Mouse (Mus musculus): ENCODE measurements around the gene Fam189a1. TPM values are rescaled to one million over a fixed set of nuclear protein-coding genes. Genes with fewer than 3 reads are reported as not detected.

Gene Fam189a1
- polyA plus RNA-seq, 1 experiment from 2014 or later, result 0.27 TPM

DNA sequence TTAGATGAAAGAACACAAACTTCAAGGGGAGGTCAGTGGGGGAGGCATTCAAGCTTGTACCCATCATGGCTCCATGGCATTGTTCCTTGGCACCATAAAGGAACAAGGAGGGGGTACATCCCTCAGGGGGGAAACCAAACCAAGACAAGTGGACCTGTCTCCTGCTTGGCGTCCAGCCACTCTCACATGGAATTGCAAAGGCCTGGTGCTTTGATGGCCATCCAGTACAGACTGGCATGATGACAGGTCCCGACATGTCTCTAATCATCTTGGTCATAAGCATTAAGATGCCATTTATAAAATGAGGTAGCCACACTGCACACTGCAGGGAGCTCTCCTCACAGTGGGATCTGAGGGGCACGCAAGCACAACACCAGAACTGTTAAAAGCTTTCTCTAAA lies 41.0 kb downstream of the Fam189a1 start:
- H3K9me3 ChIP-seq (ENCODE audit: control insufficient read depth, low read length), result no peaks in the 10 kb centered on the region
- no peak overlapping the region for H3K9ac ChIP-seq (ENCODE audit: low read depth, low read length)
- no peak overlapping the region for H3K4me3 ChIP-seq (ENCODE audit: low read depth, low read length)
- H3K4me2 ChIP-seq, result no peak overlapping the region
- H3K27me3 ChIP-seq (replicated peaks; ENCODE audit: control insufficient read depth, insufficient read depth, low read length), result no peaks in the 10 kb centered on the region
- no peaks in the 10 kb centered on the region for H3K4me1 ChIP-seq (replicated peaks; ENCODE audit: control insufficient read depth, insufficient read depth, low read length)
- DNase-seq (ENCODE audit: low spot score), result no peak
- WGBS, result 74% methylated on average over 3 of the region's 3 CpGs
- no peak for ATAC-seq (replicated peaks; ENCODE audit: low FRiP score)
- no peaks in the 10 kb centered on the region for H3K36me3 ChIP-seq (ENCODE audit: control insufficient read depth, insufficient read depth, low read length)
- no peak overlapping the region for H3K27ac ChIP-seq (ENCODE audit: low read depth, low read length)

DNA sequence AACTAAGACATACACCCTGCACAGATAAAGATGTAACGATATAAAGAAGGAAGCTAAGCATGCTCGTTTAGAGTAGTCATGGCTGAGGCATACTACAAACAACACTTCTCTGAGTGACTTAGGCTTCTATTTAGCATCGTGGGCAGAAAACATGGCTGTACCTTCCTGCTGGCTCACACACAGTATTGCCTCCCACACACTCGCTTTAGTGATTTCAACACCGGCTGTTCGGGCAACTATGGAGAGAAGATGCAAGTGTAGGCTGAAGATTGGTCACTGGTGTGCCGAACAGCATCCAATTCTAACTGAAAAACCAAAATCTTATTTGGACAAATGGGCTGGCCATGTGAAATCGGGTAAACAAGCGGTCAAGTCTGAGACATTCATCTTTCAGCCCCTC lies 44.7 kb downstream of the Fam189a1 start:
- Histone ChIP-seq H3K4me1 (replicated peaks; ENCODE audit: control insufficient read depth, insufficient read depth, low read length) (no peaks in the 10 kb centered on the region), H3K4me3 (ENCODE audit: low read depth, low read length) (no peak overlapping the region), H3K36me3 (ENCODE audit: control insufficient read depth, insufficient read depth, low read length) (no peaks in the 10 kb centered on the region), H3K27me3 (replicated peaks; ENCODE audit: control insufficient read depth, insufficient read depth, low read length) (no peaks in the 10 kb centered on the region), H3K9ac (ENCODE audit: low read depth, low read length) (no peak overlapping the region), H3K9me3 (ENCODE audit: control insufficient read depth, low read length) (no peaks in the 10 kb centered on the region), H3K27ac (ENCODE audit: low read depth, low read length) (no peak overlapping the region), H3K4me2 (no peak overlapping the region)
- DNase-seq (ENCODE audit: low spot score) (no peak), ATAC-seq (replicated peaks; ENCODE audit: low FRiP score) (no peak)
- WGBS, result 87% methylated on average over 9 of the region's 9 CpGs

DNA sequence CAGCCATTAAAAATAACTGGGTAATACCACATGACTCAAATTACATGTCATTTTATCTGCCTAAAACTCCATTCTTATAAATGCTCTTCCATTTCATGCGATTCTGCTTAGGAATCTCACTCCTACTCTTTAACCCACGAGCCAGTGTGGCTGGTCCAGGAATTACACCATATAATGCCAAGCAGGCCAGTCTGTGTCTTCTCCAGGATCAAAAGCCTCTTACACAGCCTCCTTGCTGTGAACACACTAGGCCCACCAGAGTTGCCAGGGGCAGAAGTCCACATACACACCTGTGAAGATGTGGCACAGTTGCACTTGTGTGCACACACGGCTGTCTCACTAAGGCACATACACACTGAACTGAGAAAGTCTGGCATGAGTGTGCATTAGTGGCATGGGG lies 50.8 kb downstream of the Fam189a1 start:
- H3K4me1 ChIP-seq (replicated peaks; ENCODE audit: control insufficient read depth, insufficient read depth, low read length), result no peaks in the 10 kb centered on the region
- H3K4me3 ChIP-seq (ENCODE audit: low read depth, low read length), result no peak overlapping the region
- DNase-seq (ENCODE audit: low spot score) (no peak), ATAC-seq (replicated peaks; ENCODE audit: low FRiP score) (no peak)
- no peaks in the 10 kb centered on the region for H3K27me3 ChIP-seq (replicated peaks; ENCODE audit: control insufficient read depth, insufficient read depth, low read length)
- no peak overlapping the region for H3K4me2 ChIP-seq
- no peak overlapping the region for H3K9ac ChIP-seq (ENCODE audit: low read depth, low read length)
- 79% methylated on average over 3 of the region's 3 CpGs for WGBS
- H3K27ac ChIP-seq (ENCODE audit: low read depth, low read length), result no peak overlapping the region
- no peaks in the 10 kb centered on the region for H3K36me3 ChIP-seq (ENCODE audit: control insufficient read depth, insufficient read depth, low read length)
- no peaks in the 10 kb centered on the region for H3K9me3 ChIP-seq (ENCODE audit: control insufficient read depth, low read length)

DNA sequence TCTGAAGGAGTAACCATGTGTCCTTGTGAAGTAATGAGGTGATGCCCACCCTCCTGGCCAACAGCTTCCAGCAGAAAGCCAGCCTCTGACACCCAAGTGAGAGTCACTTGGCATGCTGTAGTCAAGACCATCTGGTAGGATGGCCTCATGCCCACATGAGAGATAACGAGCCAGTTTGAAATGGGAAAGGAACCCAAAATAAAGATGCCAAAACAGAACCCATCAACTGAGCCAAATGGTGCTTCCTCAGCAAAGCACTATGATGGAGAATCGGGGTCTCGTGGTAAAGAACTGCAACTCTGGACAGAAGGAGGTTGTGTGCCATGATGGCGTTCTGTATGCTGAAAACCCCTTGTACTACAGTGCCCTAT lies 51.3 kb downstream of the Fam189a1 start:
- WGBS, result 84% methylated on average over 4 of the region's 4 CpGs
- no peak overlapping the region for H3K4me3 ChIP-seq (ENCODE audit: low read depth, low read length)
- ATAC-seq (replicated peaks; ENCODE audit: low FRiP score), result no peak

DNA sequence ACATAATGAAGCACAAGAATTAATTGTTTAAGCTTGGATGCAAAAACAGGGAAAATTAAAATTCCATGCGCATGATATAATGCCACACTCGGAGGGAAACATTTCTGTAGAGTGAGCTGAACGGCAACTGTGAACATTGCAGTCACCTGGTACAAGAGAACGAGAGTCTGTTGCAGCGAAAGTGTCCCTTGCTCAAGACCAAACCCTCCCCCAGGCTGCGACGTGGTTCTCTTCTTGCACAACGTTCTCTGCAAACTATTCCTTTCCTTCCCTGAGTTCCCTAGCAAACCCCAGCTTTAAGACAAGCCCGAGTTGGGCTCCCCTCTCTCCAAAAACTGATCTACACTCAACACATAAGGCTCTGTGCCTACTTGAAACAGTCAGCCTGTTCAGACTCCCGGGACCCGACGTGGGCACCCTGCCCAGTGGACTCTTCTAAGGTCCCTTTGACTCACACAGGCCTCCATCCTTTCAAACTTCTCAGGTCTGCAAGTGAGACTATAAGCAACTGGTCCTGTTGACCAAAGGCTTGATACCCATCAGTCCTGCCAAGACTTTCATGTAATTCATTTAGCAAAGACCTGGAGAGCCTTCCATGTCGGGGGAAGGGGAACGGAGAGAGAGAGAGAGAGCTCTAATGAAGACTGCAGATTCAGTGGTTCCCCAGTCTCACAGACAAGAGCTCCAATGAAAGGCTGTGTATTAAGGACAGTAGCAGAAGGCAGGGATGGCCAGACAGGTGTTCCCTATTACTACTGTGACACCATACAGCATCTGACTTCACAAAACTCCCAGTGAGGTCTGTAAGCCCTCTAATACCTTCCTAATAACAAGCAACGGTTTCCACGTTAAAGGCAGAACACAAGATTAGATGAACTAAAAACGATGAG lies 51.9 kb downstream of the Fam189a1 start:
- Histone ChIP-seq H3K27ac (ENCODE audit: low read depth, low read length) (no peak overlapping the region), H3K9ac (ENCODE audit: low read depth, low read length) (no peak overlapping the region), H3K9me3 (ENCODE audit: control insufficient read depth, low read length) (no peaks in the 10 kb centered on the region), H3K36me3 (ENCODE audit: control insufficient read depth, insufficient read depth, low read length) (no peaks in the 10 kb centered on the region), H3K4me3 (ENCODE audit: low read depth, low read length) (no peak overlapping the region), H3K4me1 (replicated peaks; ENCODE audit: control insufficient read depth, insufficient read depth, low read length) (no peaks in the 10 kb centered on the region), H3K4me2 (no peak overlapping the region), H3K27me3 (replicated peaks; ENCODE audit: control insufficient read depth, insufficient read depth, low read length) (no peaks in the 10 kb centered on the region)
- WGBS, result 84% methylated on average over 17 of the region's 17 CpGs
- DNase-seq (ENCODE audit: low spot score) (no peak), ATAC-seq (replicated peaks; ENCODE audit: low FRiP score) (no peak)

More for the DNA sequence above, 51.3 kb downstream of the Fam189a1 start:
- H3K27me3 ChIP-seq (replicated peaks; ENCODE audit: control insufficient read depth, insufficient read depth, low read length), result no peaks in the 10 kb centered on the region
- no peaks in the 10 kb centered on the region for H3K4me1 ChIP-seq (replicated peaks; ENCODE audit: control insufficient read depth, insufficient read depth, low read length)
- H3K9ac ChIP-seq (ENCODE audit: low read depth, low read length), result no peak overlapping the region
- H3K27ac ChIP-seq (ENCODE audit: low read depth, low read length), result no peak overlapping the region
- no peaks in the 10 kb centered on the region for H3K36me3 ChIP-seq (ENCODE audit: control insufficient read depth, insufficient read depth, low read length)
- DNase-seq (ENCODE audit: low spot score), result no peak
- no peak overlapping the region for H3K4me2 ChIP-seq
- no peaks in the 10 kb centered on the region for H3K9me3 ChIP-seq (ENCODE audit: control insufficient read depth, low read length)

DNA sequence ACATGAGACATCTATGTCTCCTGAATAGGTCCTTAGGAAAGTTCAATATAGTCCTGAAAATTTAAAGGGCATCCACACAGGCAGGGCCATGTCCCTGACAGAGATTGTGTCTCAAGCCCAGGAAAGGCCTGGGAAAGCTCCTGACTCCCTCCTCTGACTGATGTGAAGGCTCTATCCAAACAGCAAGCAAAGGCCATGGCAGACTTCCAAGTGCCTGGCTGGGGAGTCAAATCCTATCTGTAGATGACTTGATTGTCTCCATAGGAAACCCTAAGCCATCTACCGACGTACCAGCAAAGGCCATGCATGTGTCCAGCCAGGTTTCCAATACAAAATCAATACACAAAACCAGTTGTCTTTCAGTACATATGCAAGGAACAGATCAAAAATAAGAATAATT lies 54.7 kb downstream of the Fam189a1 start:
- no peaks in the 10 kb centered on the region for H3K36me3 ChIP-seq (ENCODE audit: control insufficient read depth, insufficient read depth, low read length)
- H3K9me3 ChIP-seq (ENCODE audit: control insufficient read depth, low read length), result no peaks in the 10 kb centered on the region
- no peaks in the 10 kb centered on the region for H3K4me1 ChIP-seq (replicated peaks; ENCODE audit: control insufficient read depth, insufficient read depth, low read length)
- DNase-seq (ENCODE audit: low spot score) (no peak), ATAC-seq (replicated peaks; ENCODE audit: low FRiP score) (no peak)
- no peak overlapping the region for H3K27ac ChIP-seq (ENCODE audit: low read depth, low read length)
- no peak overlapping the region for H3K4me3 ChIP-seq (ENCODE audit: low read depth, low read length)
- H3K9ac ChIP-seq (ENCODE audit: low read depth, low read length), result no peak overlapping the region
- 85% methylated on average over 2 of the region's 2 CpGs for WGBS
- H3K27me3 ChIP-seq (replicated peaks; ENCODE audit: control insufficient read depth, insufficient read depth, low read length), result no peaks in the 10 kb centered on the region
- no peak overlapping the region for H3K4me2 ChIP-seq

DNA sequence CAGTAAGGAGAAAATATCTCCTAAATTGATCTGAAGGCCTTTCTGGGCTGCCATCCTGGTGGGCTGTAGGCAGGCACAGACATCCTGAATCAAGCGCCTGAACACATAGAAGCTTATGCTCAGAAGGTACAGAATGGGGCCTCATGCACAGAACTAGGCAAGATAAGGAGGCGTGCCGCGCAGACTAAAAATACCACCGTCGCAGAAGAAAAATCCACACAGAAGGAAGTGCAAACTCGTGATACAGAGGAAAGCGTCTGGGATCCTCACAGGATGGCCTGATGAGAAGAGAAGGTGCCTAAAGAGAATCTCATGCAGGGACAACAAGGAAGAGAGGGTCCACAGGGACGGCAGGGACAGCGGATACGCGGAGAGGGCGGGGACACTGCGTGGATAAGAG lies 58.7 kb downstream of the Fam189a1 start:
- Histone ChIP-seq H3K4me3 (ENCODE audit: low read depth, low read length) (no peak overlapping the region), H3K4me2 (no peak overlapping the region), H3K27ac (ENCODE audit: low read depth, low read length) (no peak overlapping the region)

DNA sequence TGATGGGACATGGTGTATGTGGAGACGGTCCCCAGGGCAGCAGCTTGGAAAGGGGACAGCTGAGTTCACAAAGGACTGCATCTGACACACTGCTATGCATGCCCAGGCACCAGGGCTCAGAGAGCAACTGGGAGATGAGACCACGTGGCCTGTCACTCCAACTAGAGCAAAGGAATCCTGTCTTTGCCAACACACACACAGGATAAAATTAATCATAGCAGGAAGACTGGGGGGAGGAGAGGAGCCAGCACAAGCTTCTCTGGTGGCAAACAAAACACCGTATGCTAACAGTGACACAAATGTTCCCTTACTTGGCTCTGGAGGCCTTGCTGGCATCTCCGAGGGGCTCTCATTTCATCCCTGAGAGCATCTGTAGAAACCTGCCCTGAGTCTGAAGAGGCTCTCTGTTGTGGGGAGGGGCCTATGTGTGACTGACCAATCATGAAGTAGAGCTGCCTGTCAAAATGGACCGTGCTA lies 60.7 kb downstream of the Fam189a1 start:
- no peaks in the 10 kb centered on the region for H3K4me1 ChIP-seq (replicated peaks; ENCODE audit: control insufficient read depth, insufficient read depth, low read length)
- no peak for DNase-seq (ENCODE audit: low spot score)
- ATAC-seq (replicated peaks; ENCODE audit: low FRiP score), result no peak
- H3K4me3 ChIP-seq (ENCODE audit: low read depth, low read length), result no peak overlapping the region
- no peaks in the 10 kb centered on the region for H3K9me3 ChIP-seq (ENCODE audit: control insufficient read depth, low read length)
- no peak overlapping the region for H3K27ac ChIP-seq (ENCODE audit: low read depth, low read length)
- no peaks in the 10 kb centered on the region for H3K36me3 ChIP-seq (ENCODE audit: control insufficient read depth, insufficient read depth, low read length)
- H3K9ac ChIP-seq (ENCODE audit: low read depth, low read length), result no peak overlapping the region
- no peaks in the 10 kb centered on the region for H3K27me3 ChIP-seq (replicated peaks; ENCODE audit: control insufficient read depth, insufficient read depth, low read length)
- 55% methylated on average over 5 of the region's 5 CpGs for WGBS
- no peak overlapping the region for H3K4me2 ChIP-seq

More for the DNA sequence above, 58.7 kb downstream of the Fam189a1 start:
- WGBS, result 81% methylated on average over 14 of the region's 14 CpGs
- Histone ChIP-seq H3K36me3 (ENCODE audit: control insufficient read depth, insufficient read depth, low read length) (no peaks in the 10 kb centered on the region), H3K9me3 (ENCODE audit: control insufficient read depth, low read length) (no peaks in the 10 kb centered on the region), H3K27me3 (replicated peaks; ENCODE audit: control insufficient read depth, insufficient read depth, low read length) (no peaks in the 10 kb centered on the region), H3K9ac (ENCODE audit: low read depth, low read length) (no peak overlapping the region), H3K4me1 (replicated peaks; ENCODE audit: control insufficient read depth, insufficient read depth, low read length) (no peaks in the 10 kb centered on the region)
- ATAC-seq (replicated peaks; ENCODE audit: low FRiP score), result no peak
- DNase-seq (ENCODE audit: low spot score), result no peak

DNA sequence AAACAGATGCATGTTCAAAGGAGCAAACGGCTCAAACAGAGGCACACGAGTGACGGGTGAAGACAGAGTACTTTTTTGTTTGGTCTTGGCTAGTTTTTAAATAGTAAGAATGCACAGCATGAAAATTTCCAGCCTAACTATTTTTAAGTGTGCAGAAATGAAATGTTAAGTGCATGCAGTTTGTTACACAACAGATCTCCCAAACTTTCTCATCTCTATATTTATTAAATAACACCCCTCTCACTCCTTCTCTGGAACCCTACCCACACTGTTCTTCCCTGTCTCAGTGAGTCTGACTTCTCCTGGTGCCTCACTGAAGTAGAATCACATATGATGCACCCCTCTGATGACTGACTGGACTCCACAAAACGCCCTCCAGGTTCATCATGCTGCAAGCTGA lies 63.1 kb downstream of the Fam189a1 start:
- Histone ChIP-seq H3K9ac (ENCODE audit: low read depth, low read length) (no peak overlapping the region), H3K27me3 (replicated peaks; ENCODE audit: control insufficient read depth, insufficient read depth, low read length) (no peaks in the 10 kb centered on the region), H3K27ac (ENCODE audit: low read depth, low read length) (no peak overlapping the region), H3K4me2 (no peak overlapping the region), H3K36me3 (ENCODE audit: control insufficient read depth, insufficient read depth, low read length) (no peaks in the 10 kb centered on the region), H3K9me3 (ENCODE audit: control insufficient read depth, low read length) (no peaks in the 10 kb centered on the region), H3K4me1 (replicated peaks; ENCODE audit: control insufficient read depth, insufficient read depth, low read length) (no peaks in the 10 kb centered on the region), H3K4me3 (ENCODE audit: low read depth, low read length) (no peak overlapping the region)
- ATAC-seq (replicated peaks; ENCODE audit: low FRiP score) (no peak), DNase-seq (ENCODE audit: low spot score) (no peak)
- WGBS, result 80% methylated on average over 4 of the region's 4 CpGs
